Mouse (Mus musculus) midbrain, embryonic 10.5 days (tissue): ENCODE measurements around the gene Gm8909. TPM values are rescaled to one million over a fixed set of nuclear protein-coding genes. Genes with fewer than 3 reads are reported as not detected.
"Not testable (repeated sequence)": the region's sequence is repeated elsewhere in the genome, so short reads cannot be mapped to it uniquely, and the experiment has no call there.

Experiments used
- DNase-seq: peaks from one replicate; pipeline ENCODE4 v3.0.0-alpha.2; 2017; ENCODE audit warnings: low spot score
- H3K27ac ChIP-seq: fragments of 300-500 bp; sonication (generic); replicated peaks from 2 replicates; pipeline ENCODE4 v1.5.1; 2016; ENCODE audit warnings: mild to moderate bottlenecking
- H3K27me3 ChIP-seq: fragments of 300-500 bp; sonication (generic); 2 replicates; pipeline ENCODE4 v1.6.1; 2016; ENCODE audit warnings: low read depth, mild to moderate bottlenecking; ENCODE audit not compliant: poor library complexity, severe bottlenecking
- H3K36me3 ChIP-seq: fragments of 300-500 bp; sonication (generic); 2 replicates; pipeline ENCODE4 v1.6.1; 2016; ENCODE audit warnings: mild to moderate bottlenecking, moderate library complexity
- H3K4me1 ChIP-seq: fragments of 300-500 bp; sonication (generic); 2 replicates; pipeline ENCODE4 v1.6.1; 2016
- H3K4me3 ChIP-seq: fragments of 300-500 bp; sonication (generic); 2 replicates; pipeline ENCODE4 v1.5.1; 2016; ENCODE audit warnings: mild to moderate bottlenecking, moderate library complexity
- H3K9me3 ChIP-seq: fragments of 300-500 bp; sonication (generic); replicated peaks from 2 replicates; pipeline ENCODE4 v1.6.1; 2016; ENCODE audit warnings: mild to moderate bottlenecking
- WGBS: fragments of 180-500 bp; shearing (Covaris S2); methylation state at CpG from one replicate; pipeline ENCODE4 v1.1.7; 2016; 5-methylcytosine and 5-hydroxymethylcytosine counted together
- polyA plus RNA-seq: library from polyadenylated mRNA; unstranded; fragments of >200 nt; fragmentation: Nextera tagmentation; extraction: Ambion mirVana; gene quantifications from 2 replicates; pipeline ENCODE4 v1.2.1, GENCODE M21; 2016

Gene Gm8909
- polyA plus RNA-seq, 1 experiment from 2014 or later = 0.22 TPM

- H3K9me3 ChIP-seq = no peaks in the 10 kb centered on the region
- WGBS = 75% methylated on average over 12 of the region's 12 CpGs
- no peak overlapping the region for H3K27ac ChIP-seq
- no peak overlapping the region for H3K4me3 ChIP-seq
- peaks cover 3% of the 10 kb centered on the region; the same call in 1 of the 2 replicates for H3K4me1 ChIP-seq
- H3K27me3 ChIP-seq = peaks cover 77% of the 10 kb centered on the region
- no peaks in the 10 kb centered on the region for H3K36me3 ChIP-seq
- no peak for DNase-seq
Observed at GRCm38 (mm10) chr17:36182212-36182611, 13.9 kb upstream of the Gm8909 start.

GRCm38 (mm10) chr17:36179446-36179845 is 11.1 kb upstream of the Gm8909 start:
- not testable (repeated sequence) for H3K36me3 ChIP-seq, DNase-seq, H3K27ac ChIP-seq, H3K9me3 ChIP-seq, H3K4me1 ChIP-seq
- H3K4me3 ChIP-seq = peak overlapping the region; percentile 51
- H3K27me3 ChIP-seq = peaks cover 62% of the 10 kb centered on the region
- 10% methylated on average over 10 of the region's 10 CpGs for WGBS

GRCm38 (mm10) chr17:36178938-36179337 is 10.6 kb upstream of the Gm8909 start:
- 0% methylated on average over 40 of the region's 40 CpGs for WGBS
- not testable (repeated sequence) for H3K36me3 ChIP-seq, H3K9me3 ChIP-seq, H3K4me1 ChIP-seq
- peak; percentile 64 for DNase-seq
- Histone ChIP-seq H3K27me3 (peaks cover 59% of the 10 kb centered on the region), H3K27ac (0 out of 2 replicates have a peak overlapping the region, but pooled peaks have one; percentile 20), H3K4me3 (peak overlapping the region; percentile 51)

DNA sequence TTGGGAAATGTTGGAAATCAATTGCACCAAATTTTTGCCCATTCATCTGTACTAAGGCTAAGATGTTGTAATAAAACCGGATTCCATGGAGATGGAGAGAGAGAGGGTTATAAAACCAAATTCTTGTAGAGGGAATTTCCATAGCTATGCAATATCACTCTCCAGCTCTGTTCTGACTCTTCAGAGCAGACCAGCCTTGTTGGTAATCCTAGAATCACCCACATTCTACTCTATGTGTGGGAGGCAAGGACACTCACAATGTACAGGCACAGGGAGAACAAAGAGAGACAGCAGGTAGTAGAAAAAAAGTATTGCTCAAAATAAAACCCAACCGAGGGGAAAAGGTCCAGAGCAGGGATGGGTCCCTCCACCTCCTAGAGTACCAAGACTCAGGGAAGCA is 7.8 kb upstream of the Gm8909 start:
- H3K4me1 ChIP-seq, DNase-seq, H3K9me3 ChIP-seq, H3K4me3 ChIP-seq, H3K36me3 ChIP-seq, H3K27ac ChIP-seq: not testable (repeated sequence)
- peaks cover 38% of the 10 kb centered on the region for H3K27me3 ChIP-seq
- no CpG with 5 or more reads among the region's 2 CpGs for WGBS

DNA sequence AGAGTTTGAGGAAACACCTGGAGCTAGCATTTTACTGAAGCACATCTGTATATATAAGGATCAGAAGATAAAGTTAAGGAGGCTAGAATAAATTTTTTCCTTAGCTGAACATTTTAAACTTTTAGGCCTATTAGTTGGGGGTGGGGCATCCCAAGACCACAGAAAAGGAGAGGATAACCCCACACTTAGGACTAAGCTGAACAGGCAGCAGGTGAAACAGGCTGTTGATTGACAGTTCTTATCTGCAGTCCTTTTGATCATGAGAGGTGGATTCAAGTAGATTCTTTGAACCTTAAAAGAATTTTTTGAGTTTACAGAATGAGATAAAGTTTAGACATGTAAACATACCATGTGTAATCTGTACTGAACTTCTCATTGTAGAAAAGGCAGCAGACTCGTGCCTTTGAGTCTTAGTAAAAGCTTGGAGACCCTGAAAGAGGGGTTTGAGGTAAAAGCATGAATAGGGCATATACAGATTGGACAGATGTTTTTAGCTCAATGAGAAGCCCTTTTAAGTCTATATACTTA is 2.0 kb upstream of the Gm8909 start:
- DNase-seq = no peak
- WGBS = 58% methylated on average over 1 of the region's 1 CpGs
- peaks cover 59% of the 10 kb centered on the region for H3K27me3 ChIP-seq

GRCm38 (mm10) chr17:36169753-36170152 is 1.4 kb upstream of the Gm8909 start:
- peaks cover 65% of the 10 kb centered on the region for H3K27me3 ChIP-seq
- no peaks in the 10 kb centered on the region for H3K36me3 ChIP-seq
- no peak for DNase-seq
- no peak overlapping the region for H3K4me3 ChIP-seq
- H3K4me1 ChIP-seq = peaks cover 10% of the 10 kb centered on the region
- H3K9me3 ChIP-seq = peaks cover 4% of the 10 kb centered on the region; the same call in 1 of the 2 replicates
- H3K27ac ChIP-seq = no peak overlapping the region

More for the DNA sequence above, 2.0 kb upstream of the Gm8909 start:
- Histone ChIP-seq H3K36me3 (no peaks in the 10 kb centered on the region), H3K4me3 (no peak overlapping the region), H3K9me3 (peaks cover 4% of the 10 kb centered on the region; the same call in 1 of the 2 replicates), H3K4me1 (peaks cover 10% of the 10 kb centered on the region), H3K27ac (no peak overlapping the region)

GRCm38 (mm10) chr17:36169094-36169493 is 757 bp upstream of the Gm8909 start:
- H3K9me3 ChIP-seq, H3K4me1 ChIP-seq, DNase-seq, H3K36me3 ChIP-seq, H3K27ac ChIP-seq, H3K4me3 ChIP-seq: not testable (repeated sequence)
- H3K27me3 ChIP-seq = peaks cover 71% of the 10 kb centered on the region
- WGBS = 38% methylated on average over 1 of the region's 1 CpGs

- Histone ChIP-seq H3K9me3 (peaks cover 4% of the 10 kb centered on the region; the same call in 1 of the 2 replicates), H3K4me3 (peak overlapping the region; percentile 37), H3K27me3 (peaks cover 88% of the 10 kb centered on the region), H3K36me3 (no peaks in the 10 kb centered on the region), H3K4me1 (peaks cover 10% of the 10 kb centered on the region), H3K27ac (no peak overlapping the region)
- 1% methylated on average over 51 of the region's 51 CpGs for WGBS
- DNase-seq = peak; percentile 28
Observed at GRCm38 (mm10) chr17:36167306-36168038, 865 bp downstream of the Gm8909 start.

DNA sequence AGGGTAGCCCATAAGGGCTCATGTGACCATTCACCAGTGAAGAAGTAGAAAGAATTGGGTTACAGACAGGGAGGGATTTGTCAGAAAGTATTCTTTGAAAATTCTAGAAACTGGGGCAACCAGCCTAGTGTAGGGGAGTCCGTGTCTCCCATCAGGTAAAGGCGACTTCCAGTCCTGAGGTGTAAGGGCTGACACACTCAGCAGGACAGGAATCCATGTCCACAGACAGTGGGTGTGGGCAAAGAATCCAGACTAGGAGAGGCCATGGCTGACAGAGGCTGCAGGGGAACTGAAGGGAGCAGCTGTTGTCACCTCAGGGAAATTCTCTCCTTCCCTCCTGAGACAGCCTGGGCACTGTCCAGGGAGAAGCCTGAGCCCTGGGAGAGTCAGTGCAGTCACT is 1.4 kb downstream of the Gm8909 start:
- H3K27ac ChIP-seq, H3K9me3 ChIP-seq, H3K4me3 ChIP-seq, H3K36me3 ChIP-seq, H3K4me1 ChIP-seq, DNase-seq: not testable (repeated sequence)
- H3K27me3 ChIP-seq = peaks cover 93% of the 10 kb centered on the region
- 16% methylated on average over 2 of the region's 2 CpGs for WGBS

DNA sequence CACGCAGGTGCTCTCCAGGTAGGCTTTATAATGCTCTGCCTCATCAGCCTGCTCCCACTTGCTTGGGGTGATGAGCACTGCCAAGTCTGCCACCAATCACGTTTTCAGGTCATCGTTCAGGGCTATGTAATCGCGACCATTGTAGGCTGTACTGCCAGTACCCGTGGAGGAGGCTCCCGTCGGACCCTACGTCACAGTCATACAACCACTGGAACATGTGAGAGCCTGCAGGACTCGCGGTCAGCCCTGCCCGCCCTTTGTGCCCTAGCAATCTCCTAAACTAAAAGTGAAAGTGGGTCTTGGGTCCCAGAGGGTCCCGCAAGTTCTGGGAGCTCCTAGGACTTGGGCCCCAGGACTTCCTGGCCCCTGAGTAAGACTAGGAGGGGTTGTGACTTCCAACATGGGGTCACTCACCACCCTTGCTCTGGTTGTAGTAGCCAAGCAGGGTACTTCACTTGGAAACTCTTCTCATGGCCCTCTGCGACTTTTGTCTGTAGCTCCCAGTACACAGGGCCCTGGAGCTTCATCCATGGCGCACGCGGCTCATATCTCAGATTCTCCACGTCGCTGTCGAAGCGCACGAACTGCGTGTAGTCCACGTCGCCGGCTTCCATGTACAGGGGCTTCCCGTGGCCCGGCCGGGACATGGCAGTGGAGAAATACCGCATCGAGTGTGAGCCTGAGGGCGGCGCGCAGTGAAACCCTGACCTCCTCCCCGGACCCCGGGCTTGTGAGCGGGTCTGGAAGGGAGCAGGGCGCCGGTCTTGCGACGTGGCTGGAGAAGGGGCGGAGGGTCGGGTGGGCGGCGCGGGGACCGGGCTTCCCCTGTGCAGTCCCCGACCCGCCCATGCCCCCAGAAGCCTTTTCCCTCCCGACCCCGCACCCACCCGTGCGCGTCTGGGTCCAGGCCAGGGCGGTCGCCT is 6.9 kb downstream of the Gm8909 start:
- H3K4me3 ChIP-seq = peak overlapping the region; percentile 33
- WGBS = 2% methylated on average over 56 of the region's 56 CpGs
- no peaks in the 10 kb centered on the region for H3K36me3 ChIP-seq
- no peaks in the 10 kb centered on the region for H3K9me3 ChIP-seq
- peaks cover 98% of the 10 kb centered on the region for H3K27me3 ChIP-seq
- H3K27ac ChIP-seq = no peak overlapping the region
- peak; percentile 32 for DNase-seq
- peaks cover 12% of the 10 kb centered on the region for H3K4me1 ChIP-seq

DNA sequence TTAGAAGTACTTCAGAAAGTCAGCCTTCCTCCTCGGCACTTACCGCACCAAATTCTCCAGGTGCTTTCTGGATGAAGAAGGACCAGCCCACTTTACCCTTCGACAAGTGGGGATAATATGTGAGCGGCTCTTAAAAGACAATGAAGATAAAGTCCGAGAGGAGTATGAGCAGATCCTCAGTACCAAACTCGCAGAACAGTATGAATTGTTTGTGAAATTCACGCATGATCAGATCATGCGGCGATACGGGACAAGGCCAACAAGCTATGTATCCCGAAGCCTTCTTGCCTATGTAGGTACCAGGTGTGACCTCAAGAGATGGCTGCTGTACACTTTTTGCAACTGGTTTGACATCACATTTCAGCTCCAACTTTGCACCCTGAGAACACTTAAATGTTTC is 10.1 kb downstream of the Gm8909 start:
- H3K36me3 ChIP-seq, DNase-seq, H3K27ac ChIP-seq, H3K9me3 ChIP-seq: not testable (repeated sequence)
- Histone ChIP-seq H3K27me3 (peaks cover 97% of the 10 kb centered on the region), H3K4me1 (peaks cover 12% of the 10 kb centered on the region), H3K4me3 (peak overlapping the region; percentile 47; the same call in 1 of the 2 replicates)
- 9% methylated on average over 11 of the region's 11 CpGs for WGBS

DNA sequence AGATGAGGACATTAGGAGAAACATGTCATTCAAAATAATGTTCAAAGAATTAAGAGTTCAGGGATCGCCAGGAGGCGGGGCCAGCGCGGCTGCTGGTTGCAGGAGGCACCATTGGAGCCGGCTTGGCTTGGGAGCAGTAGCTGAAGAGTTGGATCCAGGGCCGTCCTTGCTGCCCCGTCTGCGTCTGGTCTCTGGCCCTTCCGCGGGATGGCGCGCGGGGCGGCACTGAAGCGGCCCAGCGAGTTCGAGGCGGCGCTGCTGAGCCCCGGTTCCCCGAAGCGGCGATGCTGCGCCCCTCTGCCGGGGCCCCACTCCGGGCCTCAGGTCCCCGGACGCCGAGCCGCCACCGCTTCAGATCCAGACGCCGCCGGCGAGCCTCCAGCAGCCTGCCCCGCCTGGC is 10.6 kb downstream of the Gm8909 start:
- Histone ChIP-seq H3K4me1 (peaks cover 12% of the 10 kb centered on the region), H3K4me3 (peak overlapping the region; percentile 47), H3K27me3 (peaks cover 97% of the 10 kb centered on the region)
- H3K27ac ChIP-seq, H3K36me3 ChIP-seq, H3K9me3 ChIP-seq: not testable (repeated sequence)
- peak; percentile 48 for DNase-seq
- WGBS = under 1% methylated on average over 36 of the region's 36 CpGs
